Mouse (Mus musculus): Measurements from ENCODE around the gene Rapgef4.

Gene Rapgef4

DNA sequence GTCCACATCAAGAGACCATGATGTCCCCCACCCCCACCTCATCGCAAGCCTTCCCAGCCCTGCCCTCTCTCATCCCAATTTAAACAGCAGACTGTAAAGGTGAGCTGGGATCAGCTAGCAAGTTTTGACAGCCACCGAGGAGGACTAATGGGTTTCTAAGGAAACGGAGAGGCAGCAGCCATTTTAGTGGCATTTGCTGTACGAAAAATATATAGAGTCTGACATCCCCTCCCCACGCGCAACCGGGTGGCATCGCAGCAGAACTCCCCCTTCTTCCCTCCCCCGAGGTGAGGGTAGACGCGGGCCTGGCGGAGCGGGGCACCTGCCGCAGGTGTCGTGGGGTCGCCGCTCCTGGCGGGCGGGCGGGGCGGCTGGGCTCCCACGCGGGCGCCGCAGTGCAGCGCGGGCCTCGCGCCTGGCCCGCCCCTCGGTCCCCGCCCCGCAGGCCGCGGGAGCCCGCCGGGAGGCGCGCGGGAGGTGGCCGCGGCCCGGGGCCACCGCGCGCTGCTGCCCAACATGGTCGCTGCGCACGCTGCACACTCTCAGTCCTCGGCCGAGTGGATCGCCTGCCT is at the start of gene Rapgef4:
Gene Rapgef4, plus strand, starts transcription at position 470 of the 572 bp plus-strand sequence.
- DNase-seq (ENCODE audit: low read depth, low spot score): peak; percentile 26

DNA sequence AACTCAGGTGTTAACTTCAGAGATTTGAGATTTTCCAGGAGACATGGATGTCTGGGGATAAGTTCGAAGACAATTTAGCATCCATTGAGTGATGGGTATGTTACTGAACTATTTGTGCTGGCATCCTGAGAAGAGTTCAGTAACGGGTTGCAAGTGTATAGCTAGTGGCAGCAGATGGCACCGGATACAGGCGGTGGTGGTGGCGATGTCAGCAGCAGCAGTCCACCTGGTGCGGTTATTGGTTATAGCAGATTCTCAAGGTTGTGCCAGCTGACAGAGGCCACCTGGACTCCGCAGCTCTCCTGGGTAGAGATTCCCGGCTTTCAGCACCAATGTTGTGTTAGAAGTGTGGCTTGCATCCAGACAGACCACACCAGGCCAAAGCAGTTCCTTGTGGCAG is 47.0 kb upstream of the Rapgef4 start:
- DNase-seq (ENCODE audit: low read depth, low spot score): no peak

DNA sequence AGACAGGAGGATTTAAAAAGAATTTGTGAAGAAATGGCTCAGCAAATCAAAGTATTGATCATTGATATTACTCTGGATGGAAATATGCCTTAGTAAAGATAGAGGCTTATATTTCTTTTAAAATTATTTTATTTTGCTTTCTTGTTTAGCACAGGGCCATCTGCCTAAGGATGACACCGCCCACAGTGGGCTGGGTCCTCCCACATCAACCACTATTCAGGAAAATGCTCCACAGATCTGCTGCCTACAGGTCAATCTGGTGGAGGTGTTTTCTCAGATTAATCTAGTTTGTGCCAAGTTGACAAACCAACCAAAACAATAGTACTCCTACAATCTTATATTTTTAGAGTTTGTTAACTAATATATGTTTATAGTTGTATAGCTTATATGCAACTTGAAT is 44.3 kb upstream of the Rapgef4 start:
- DNase-seq (ENCODE audit: low read depth, low spot score): no peak

DNA sequence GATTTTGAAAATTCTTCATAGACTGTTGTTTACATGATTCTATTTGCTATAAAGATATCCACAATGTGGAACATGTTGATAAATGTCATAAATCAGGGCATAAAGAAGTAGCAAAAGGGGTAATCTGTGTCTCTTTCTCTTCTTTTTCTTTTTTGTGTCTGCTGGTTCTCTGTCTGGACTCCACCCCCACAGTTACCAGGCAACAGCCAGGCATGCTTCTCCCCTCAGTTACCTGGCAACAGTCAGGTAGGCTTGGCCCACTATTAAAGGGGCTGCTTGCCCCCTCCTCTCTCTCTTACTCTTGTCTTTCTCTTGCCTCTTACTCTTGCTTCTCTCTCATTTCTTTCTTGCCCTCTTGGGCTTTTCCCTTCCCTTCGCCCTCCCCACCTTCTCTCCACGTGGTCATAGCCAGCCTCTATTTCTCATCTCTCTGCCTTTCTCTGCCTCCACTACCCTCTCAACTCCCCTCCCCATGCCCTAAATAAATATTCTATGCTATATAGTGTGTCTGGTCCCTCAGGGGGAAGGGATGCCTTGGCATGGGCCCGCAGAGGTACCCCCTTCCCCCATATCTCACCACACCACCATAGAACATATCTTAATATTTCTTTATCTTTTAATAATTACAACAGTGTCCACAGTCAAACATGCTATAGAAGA is 43.3 kb upstream of the Rapgef4 start:
- DNase-seq (ENCODE audit: low read depth, low spot score): no peak

DNA sequence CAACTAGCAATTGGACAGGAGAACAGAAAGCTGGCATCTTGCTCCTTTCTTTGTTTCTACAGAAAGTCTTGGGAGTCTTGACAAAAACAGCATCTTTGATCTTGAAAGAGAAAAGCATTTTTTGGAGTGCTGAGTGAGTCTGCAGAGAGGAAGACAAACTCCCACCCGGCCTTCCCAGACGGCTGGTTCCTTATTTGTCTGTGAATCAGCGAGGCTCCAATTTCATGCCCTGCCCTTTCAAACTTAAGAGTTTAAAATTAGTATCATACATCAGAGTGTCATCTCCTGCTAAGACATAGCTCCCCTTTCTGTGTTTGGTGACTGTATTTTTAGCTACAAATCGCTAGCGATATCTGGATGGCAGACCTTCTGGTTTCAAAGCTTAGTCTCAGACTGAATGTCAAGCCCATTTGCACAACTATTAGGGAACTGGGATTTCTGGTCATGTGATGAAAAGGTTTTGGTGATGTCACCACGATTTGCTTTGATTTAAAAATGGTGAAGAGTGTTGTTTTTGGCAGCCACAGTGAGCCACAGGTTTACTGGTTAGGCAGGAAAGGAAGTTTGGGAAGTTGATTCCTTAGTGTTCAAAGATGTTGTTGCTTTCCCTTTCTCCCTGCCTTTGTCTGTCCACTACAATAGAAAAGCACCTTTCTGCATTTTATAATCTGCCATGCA is 42.2 kb upstream of the Rapgef4 start:
- no peak for DNase-seq (ENCODE audit: low read depth, low spot score)

DNA sequence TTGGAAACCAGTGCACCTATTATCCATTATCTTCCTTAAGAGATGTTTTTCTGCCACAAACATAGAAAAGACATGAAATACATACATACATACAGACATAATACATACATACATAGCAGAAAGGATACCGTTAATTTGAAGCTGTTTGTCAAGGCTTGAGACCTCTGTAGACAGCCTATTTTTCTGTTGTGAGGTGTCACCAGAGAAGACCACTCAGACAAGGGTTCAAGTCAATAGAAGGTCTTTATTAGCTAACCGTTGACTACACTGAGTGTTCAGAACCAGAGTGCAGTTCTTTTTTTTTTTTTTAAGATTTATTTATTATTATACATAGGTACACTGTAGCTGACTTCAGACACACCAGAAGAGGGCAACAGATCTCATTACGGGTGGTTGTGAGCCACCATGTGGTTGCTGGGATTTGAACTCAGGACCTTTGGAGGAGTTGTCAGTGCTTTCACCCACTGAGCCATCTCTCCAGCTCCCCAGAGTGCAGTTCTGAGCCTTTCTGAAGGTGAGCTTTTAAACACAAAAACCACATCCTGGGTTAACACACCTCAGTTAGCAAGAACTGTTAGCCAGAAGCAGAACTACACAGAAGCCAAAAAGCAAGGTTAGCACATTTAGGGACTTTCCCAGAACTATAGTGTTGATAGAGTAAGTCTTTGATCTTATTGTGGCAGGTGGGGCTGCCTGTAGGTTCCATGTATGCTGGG is 39.9 kb upstream of the Rapgef4 start:
- DNase-seq (ENCODE audit: low read depth, low spot score): no peak

DNA sequence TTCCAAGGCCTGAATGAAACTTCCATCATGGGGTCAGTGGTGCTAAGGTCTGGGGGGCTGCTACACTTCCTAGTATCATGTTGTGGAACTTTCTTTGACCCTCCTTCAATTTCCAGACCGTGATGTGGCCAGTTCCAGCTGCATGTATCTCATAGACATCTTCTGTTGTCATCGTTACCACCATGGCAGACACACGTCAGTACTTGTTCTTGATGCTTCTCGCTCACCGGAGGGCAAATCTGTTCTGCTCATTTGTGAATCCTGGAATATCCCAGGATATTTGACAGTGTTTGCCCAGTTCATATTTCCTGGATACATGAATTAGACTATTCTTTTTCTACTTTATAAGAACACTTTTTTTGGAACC is 39.3 kb upstream of the Rapgef4 start:
- DNase-seq (ENCODE audit: low read depth, low spot score): no peak

DNA sequence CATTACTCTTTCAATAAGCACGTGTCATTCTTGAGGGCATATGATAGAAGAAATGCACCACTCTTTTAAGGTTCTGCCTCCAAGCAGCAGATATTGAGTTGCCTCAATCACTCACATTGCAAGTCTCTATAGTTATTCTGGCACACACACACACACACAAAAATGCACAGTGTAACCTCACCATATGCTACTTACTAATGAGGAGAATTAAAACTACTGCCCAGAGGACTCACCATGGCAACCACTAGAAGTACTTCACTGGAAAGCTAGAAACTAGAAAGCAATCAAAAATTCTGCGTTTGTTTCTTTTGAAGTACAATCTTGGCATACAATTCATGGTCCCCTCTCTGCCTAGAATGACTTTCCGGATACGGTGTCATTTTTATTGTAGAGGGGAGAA is 29.8 kb upstream of the Rapgef4 start:
- DNase-seq (ENCODE audit: low read depth, low spot score): no peak

DNA sequence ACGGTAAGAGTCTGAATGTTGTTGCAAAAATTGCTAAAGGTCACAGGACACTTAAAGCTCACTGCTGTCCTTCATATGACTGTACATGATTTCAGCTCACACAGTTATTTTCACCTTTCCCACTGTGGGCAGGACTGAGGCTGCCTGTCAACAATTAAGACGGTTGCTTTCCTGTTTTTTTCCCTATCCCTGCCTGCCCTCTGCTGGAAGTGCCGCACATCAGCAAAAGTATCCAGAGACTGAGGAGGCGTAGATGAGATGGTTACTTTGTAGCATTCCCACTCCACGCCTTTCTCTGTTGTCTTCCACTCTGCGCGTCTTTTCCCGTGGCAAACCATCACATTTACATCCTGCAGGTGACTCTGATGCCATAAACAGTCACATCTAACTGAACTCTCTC is 25.4 kb upstream of the Rapgef4 start:
- peak; percentile 61 for DNase-seq (ENCODE audit: low read depth, low spot score)

DNA sequence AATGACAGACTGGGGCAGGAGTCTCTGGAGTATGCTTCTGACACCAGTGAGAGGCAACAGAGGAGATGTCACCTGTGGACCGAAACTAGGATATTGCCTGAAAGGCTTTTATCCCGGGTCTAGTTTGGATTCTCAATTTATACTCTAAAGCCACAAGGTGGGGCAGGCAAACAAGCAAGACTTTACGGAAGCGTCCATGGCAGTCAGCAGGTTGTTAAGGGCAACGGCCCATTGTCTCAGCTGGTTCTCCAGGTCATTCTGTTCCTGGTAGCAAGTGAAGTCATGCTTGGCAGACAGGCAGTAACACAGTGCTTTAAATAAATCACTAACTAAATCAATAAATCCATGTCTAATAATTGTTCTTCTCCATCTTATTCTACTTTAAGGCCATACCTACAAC is 24.6 kb upstream of the Rapgef4 start:
- DNase-seq (ENCODE audit: low read depth, low spot score): peak; percentile 29

DNA sequence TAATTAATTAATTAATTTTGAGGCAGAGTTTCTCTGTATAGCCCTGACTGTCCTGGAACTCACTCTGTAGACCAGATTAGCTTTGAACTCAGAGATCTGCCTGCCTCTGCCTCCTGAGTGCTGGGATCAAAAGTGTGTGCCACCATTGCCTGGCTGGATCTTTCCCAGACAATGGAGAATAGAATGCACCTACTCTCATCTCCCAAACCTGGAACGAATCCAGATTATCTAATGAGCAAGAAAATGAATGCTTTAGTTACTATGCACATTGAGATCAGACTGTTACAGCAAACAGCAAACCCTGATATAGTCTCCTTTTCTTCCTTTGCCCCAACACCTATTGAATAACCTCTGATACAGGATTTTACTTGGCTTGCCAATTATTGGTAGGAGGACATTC is 23.1 kb upstream of the Rapgef4 start:
- no peak for DNase-seq (ENCODE audit: low read depth, low spot score)

DNA sequence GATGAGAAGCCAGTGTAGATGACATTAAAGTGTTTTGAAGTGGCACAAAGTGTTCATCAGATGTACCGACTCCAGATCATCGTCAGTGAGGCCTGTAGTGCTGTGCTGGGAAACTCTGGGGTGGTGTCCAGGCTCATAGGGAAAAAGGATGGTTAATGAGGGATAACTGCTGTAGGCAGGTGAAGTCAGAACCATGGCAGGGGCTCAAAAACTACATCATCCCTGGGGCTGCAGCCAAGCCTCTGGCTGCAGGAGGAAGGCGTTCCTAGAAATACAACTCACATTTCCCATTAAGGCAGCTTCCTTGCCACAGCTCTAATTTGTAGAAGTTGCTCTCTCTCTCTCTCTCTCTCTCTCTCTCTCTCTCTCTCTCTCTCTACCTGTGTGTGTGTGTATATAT is 22.6 kb upstream of the Rapgef4 start:
- DNase-seq (ENCODE audit: low read depth, low spot score): no peak

DNA sequence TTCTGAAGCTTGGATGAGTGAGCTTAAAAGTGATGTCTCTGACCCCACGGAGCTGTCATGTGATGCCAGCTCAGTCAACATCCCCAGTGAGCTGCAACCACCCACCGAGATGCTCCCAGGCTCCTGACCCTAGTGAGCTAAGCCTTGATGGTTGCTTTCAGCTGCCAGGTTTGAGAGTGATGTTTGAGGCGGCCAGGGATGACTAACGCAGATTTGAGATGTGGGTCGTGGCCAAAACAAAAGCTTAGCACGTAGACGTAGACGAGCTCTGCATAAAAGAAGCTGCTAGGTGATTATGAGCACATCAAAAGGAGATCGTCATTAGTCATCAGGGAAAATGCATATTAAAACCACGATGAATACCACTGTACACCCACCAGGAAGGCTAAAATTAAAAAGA is 16.8 kb upstream of the Rapgef4 start:
- no peak for DNase-seq (ENCODE audit: low read depth, low spot score)

DNA sequence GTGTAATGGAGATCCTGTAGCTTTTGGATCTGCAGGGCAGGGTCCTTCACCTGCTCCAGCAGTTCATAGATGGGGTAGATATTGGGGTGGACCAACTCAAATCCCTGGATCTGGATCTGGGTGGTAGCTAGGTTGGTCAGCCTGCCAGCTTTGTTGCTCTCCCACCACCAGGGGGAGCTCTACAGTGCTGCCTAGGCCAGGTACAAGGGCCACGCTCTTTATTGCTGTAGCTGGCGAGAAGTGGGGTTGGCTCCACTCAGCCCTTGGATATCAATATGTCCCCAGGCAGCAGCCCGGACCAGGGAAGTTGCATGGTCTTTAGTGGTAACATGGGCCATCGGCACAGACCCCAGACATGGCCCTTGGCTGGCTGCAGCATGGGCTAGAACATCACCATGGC is 15.6 kb upstream of the Rapgef4 start:
- peak; percentile 84 for DNase-seq (ENCODE audit: low read depth, low spot score)

DNA sequence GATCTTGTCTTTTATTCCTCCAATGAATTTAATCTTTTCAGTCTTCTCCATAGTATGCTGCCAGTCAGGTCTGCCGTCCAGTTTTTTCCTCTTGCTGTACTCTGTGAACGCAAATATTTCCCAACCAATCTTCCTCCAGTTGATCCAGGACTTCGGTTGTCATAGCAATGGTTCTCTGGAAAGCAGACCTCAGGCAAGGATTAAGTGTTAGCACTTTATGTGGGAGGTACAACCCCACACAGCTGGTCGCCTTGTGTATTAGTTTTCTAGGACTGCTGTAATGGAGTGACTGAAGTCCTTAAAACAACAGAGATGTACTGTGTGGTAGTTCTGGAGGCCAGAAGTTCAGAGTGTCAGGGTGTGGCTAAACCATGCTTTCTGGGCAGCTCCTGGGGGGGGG is 14.3 kb upstream of the Rapgef4 start:
- no peak for DNase-seq (ENCODE audit: low read depth, low spot score)

DNA sequence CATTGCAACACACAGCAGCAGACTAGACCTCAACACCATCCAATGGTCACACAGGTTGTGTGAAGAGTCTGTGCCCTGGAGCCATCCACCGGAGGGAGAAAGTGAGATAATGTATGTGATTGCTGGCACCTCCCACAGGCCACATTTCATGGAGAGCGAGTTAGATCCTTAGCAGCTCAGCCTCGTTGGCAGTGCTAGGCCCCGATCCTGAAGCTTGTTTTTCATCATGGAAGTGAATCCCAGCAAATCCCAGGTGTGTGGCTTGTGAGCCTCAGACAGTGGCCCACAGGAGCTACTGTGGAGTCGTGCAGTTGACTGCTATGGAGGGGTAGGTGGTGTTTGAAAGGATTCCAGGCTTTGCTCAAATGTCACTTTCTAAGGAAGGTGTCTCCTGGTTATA is 13.2 kb upstream of the Rapgef4 start:
- DNase-seq (ENCODE audit: low read depth, low spot score): no peak

DNA sequence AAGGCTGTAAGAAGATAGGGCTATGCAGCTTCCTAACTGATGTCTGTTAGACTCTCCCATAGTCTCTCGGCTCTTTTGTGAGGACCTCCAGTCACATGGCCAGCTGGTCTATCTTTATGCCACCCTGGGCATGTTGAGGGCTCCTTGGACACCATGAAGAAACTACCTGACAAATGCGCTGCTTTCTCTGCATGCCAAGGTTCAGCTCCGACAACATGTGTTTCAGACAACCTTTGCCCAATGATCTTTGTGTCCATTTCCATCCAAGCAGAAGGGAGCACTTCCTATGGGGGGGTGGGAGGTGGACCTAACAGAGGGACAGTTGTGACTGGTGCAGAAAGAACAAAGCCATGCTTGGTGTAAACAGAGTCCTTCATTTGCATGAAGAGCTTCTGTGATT is 7.4 kb upstream of the Rapgef4 start:
- DNase-seq (ENCODE audit: low read depth, low spot score): no peak

DNA sequence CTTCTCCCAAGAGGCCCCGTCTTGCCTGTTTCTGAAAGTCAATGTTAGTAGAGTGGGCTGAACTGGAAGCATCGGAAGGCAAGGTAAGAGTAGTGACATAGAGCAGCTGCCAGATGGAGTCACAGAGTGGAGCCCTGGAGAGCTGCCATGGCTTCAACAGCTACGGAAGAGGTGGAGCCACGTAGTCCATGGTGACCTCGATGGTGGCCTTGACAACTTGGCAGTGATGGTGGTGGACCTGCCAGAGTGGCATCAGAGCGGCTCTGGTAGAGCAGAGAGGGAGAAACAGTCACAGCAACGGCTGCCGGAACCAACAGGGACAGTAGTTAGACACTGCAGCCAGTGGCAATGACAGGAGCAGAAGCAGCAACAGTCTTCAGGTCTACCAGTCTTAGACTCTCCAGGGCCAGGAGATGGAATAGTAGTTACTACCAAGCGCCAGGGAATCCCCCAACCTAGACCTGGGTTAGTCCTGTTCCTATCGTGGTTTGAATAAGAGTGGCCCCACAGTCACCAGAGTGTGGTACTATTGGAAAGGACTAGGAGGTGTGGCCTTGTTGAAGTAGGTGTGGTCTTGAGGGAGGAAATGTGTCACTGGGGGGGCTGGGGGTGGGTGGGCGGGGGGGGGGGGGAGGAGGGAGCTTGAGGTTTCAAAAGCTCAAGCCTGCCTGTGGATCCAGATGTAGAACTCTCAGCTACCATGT is 6.7 kb upstream of the Rapgef4 start:
- DNase-seq (ENCODE audit: low read depth, low spot score): no peak

DNA sequence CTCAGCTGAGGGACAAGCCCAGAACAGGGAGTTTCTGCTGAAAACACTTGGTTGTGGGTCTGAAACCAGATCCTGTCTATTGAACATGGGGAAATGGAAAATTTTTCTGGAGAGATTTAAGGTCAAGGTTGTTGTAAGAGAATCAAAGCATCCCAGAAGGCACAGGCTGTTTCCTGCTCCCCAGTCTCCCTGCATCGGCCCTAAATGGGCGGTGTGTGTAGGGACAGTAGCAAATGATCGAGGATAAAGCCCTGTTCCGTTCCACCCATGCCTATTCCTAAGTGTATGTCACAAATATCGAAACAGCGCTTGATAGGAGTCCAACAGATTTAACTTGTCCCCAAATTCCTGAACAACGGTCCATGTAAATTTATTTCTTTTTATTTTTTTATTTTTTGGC is 1.1 kb upstream of the Rapgef4 start:
- DNase-seq (ENCODE audit: low read depth, low spot score): no peak

DNA sequence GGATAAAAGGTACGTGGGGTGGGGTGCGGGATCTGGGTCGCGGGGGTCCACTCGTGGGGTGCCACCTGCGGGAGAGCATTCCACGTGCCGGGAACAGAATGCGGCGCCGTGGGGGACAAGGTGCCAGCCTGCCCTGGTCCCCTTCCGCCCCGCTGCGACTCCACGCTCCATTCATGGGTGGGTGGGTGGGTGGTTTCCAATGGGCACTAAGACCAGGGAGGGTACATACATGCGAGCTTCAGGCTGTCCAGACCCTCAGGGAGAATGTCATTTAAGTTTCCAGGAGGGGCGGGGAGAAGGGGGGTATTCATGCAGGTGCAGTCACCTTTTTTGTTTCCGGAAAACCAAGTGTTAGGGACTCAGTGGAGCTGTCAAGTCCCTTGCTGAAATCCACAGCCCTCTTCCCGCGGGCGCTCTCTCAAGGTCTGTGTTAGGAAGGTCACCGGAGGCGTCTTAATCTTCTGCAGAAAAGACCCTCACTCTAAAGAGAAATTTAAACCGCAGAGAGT is 357 bp downstream of the Rapgef4 start:
- no peak for DNase-seq (ENCODE audit: low read depth, low spot score)

DNA sequence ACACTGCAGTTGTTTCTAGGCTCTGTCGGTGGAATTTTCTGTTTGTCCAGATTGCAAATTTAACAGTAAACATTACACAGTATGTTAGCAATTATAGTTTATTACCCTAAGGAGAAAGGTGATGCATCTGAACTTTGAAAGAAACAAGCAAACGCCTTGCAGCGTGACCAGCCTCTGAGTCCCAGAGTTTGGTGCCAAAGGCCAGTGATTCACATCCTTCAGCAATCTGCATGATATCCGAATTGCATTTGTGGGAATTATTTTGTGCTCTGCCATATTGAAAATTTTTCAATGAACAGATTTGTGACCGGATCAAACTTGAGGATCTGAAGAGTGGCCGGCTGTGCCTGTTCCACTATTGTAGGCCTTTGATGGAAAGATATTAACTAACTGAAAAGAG is 856 bp downstream of the Rapgef4 start:
- DNase-seq (ENCODE audit: low read depth, low spot score): no peak
